Mouse (Mus musculus) cerebellum, adult 8-10 months (tissue): ENCODE measurements around the gene Chil5.
"Not testable (repeated sequence)": the region's sequence is repeated elsewhere in the genome, so short reads cannot be mapped to it uniquely, and the experiment has no call there.

ENCODE experiments used
- DNase-seq: peaks from one replicate; pipeline ENCODE4 v3.0.0; 2022

Gene Chil5

DNA sequence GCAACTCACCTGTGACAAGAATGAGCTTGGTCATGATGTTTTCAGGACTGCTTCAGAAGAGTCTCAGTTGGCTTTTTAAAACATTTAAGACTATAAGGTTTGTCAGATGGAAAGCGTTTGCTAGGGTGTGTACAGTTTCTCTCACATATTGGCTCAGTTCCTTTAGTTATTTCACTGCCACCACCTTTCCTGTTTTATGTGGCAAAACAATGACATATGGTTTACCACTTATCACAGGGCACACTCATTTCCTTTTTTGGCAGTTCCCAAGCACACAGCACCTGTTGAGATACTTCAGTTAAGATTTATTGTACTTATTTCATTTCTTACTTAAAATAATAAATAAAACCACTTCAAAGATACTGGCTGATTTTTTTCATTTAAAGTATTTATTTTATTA lies at the start of gene Chil5:
Gene Chil5, minus strand, starts transcription at position 34 of the 400 bp plus-strand sequence.
- peak; percentile 25 for DNase-seq

GRCm38 (mm10) chr3:106074824-106075223 lies 42.2 kb upstream of the Chil5 start:
- no peak for DNase-seq

DNA sequence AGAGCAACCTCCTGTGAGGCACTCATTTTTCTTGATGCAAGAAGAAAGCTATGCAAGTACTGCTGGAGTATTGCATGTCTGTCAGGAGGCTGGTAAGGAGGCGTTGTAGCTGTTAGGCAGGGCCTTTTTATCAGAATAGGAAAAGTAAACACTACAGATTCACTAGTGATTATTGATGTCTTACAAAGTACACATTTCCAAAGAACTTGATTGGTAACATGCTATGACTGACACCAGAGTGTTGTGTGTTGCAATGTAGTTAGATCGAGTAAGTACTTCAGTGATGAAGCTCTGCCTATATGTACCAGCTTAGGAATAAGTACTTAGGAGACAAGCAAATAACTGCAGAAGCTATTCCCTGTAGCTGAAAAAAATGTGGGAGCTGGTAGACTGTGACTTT lies 38.4 kb upstream of the Chil5 start:
- DNase-seq, result no peak

GRCm38 (mm10) chr3:106067707-106068106 lies 35.1 kb upstream of the Chil5 start:
- DNase-seq, result not testable (repeated sequence)

DNA sequence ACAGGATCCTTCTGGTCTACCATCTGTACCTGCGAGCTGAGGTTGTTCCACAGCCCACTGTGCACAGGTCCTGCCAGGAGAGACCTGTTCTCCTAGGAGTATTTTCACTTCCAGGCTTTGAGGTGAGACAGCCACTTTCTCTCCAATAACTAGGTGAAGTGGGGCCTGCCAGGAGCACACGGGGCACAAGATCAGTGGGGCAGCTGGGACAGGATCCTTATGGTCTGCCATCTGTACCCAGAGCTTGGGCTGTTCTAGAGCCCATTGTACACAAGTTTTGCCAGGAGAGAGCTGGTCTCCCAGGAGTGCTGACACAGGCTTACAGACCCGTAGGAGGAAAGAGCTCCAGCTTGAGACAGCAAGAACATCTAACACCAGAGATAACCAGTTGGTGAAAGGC lies 25.4 kb upstream of the Chil5 start:
- peak; percentile 28 for DNase-seq

GRCm38 (mm10) chr3:106051896-106052295 lies 19.3 kb upstream of the Chil5 start:
- no peak for DNase-seq

- DNase-seq, result no peak
These were observed 7.7 kb upstream of the Chil5 start for GRCm38 (mm10) chr3:106040306-106040705.

- DNase-seq, result no peak
These were observed 8.5 kb downstream of the Chil5 start for GRCm38 (mm10) chr3:106024135-106024534.

- DNase-seq, result peak; percentile 16
These were observed 10.8 kb downstream of the Chil5 start for GRCm38 (mm10) chr3:106021840-106022239.

DNA sequence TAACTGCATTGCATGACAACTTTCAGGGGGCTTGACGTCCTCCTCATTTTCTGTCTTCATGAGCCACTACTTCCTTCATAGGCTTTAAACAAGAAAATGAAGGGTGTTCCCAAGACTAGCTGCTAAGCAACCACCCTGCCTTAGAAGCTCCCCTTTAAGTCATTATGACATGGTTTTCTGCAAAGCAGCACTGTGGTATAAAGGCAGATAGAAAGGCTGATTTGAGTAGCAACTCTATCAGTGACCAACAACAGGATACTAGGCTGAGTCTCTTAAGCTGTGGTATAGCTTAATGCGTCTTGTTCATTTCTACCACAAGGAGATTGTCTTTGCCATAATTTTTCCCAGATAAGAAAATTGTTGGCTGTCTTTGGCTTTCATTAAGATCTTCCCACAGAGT lies 18.1 kb downstream of the Chil5 start, which contains the start of gene Pifo:
Gene Pifo, minus strand, starts transcription at position 101 of the 400 bp plus-strand sequence.
- no peak for DNase-seq

GRCm38 (mm10) chr3:106003360-106003759 lies 29.3 kb downstream of the Chil5 start:
- not testable (repeated sequence) for DNase-seq

DNA sequence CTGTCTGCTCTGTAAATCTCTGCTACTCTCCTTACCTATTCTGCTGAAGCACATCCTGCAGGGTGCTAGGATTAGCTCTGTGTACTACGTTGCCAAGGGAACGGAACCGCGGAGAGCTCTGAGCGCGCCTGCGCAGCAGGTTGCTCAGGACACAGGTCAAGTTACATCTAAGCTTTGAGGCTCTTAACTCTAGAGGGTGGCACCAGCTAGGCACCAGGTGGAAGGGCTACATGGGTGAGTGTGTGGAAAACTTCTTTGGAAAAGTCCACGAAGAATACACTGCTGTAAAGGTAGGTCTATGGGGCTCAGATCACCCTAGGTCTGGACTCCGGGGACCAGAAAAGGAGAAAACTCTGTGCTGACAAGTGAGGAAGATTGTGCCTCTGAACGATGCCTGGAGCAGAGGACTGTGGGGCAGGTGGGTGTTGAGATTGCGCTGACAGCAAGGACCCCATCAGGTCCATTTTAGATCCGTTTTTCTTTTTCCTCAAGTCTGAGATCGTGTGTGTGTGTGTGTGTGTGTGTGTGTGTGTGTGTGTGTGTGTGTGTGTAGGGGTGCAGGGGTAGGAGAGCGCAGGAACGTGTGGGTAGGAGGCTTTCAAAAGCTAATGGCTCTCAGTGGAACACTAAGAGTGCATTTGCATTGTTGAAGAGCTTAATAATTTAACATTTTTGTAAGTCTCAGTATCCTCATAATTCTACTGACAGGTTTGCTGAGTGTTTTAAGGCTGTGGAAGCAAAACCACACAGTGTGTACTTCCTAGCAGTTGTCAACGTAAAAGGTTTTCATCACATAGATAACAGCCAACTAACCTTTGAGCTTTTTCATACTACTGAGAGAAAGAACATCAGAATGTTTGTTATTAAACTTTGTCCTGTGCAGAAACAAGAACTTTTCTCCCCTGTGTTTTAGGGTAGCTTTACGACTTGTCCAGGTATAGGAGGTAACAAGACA lies 30.9 kb downstream of the Chil5 start:
- no peak for DNase-seq

DNA sequence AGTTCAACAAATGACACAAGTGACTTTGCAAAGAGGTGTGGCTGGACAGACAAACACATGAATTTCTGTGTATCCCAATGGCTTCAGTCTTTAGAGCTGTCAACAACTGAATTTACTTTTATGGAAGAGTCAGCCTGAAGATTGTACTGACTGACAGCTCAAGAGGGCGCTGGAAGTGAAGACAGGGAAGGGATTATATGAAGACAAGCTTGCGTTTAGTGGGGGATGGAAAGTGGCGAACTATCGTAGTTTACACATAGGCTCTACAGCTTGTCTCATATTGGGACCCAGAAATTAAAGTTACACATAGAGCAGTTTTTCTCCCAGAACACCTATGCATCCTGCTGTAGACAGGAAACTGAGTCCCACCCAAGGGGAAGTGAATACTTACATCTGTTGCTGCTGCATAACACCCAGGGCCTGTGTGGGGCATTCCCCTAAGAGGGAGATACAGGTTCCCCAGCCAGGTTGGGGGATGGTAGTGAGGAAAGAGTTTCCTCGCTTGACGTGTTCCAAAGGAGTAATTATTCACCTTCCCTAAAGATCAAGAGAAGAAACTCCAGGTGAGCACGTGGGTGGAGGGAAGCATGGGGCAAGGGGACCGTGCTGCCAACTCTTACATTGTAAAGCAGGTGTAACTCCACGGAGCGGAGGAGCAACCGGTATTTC lies 31.8 kb downstream of the Chil5 start:
- DNase-seq, result no peak

GRCm38 (mm10) chr3:105994730-105995129 lies 37.9 kb downstream of the Chil5 start:
- DNase-seq, result no peak

DNA sequence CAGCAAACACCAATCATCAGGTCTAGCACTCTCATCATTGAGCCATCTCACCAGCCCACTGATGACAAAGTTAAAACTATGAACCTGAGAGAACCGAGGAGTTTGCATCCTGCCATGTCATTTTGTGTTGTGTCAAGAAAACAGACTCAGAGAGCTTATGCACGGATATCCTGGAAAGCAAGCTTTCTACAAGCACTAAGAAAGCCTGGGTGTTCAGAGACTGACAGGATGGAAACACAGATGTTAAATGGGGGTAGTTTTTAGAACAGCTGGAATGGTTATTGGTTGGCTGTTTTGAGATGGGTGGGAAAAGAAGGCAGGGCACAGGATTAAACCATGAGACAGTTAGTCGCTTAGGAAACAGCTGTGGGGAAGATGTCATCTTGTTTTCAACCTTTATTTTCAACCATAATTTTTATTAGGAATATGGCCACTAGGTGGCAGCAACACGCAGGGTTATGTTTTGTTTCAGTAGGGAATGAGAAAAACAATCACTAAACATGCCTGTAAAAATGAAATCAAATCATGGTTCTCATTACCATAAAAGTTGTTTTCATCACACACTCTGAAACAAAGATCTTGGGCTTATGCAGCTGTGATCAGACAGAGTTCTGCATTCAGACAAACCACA lies 40.8 kb downstream of the Chil5 start:
- peak; percentile 45 for DNase-seq

DNA sequence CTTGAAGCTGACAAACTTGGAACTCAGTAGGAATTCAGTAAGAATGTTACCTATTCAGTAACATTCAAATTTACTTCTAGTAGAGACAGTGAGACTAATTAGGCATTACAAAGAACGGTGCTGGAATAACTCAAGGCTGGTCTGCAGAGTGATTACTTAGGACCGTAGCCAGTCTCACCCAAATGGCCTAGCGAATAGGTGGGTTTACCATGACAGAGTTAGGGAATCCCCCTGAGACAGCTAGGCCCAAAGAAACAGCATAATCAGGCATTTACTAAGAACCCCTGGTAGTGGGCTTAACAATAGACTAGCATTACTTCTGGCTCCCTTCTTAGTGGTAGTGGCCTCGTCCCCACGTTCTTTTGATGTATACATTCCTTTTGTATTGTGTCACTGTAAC lies 43.0 kb downstream of the Chil5 start:
- DNase-seq, result not testable (repeated sequence)

DNA sequence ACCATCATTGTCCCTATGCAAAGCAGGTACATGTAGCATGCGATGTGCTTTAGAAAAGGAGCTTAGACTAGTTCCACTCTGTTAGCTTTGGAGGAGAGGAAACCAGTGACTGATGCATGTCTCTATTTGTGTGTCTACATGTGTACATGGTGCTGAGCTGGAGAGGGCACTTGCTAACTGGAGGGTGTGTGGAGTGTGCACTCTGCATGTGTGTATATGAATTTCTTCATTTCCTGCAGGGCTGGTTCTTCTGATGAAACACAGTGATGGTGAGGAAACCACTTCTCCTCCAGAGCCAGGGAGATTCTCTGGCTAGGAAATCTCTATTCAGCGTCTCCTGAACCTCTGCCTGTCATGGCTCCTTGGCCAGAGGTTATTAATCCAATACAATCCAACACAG lies 58.4 kb downstream of the Chil5 start:
- DNase-seq, result no peak

DNA sequence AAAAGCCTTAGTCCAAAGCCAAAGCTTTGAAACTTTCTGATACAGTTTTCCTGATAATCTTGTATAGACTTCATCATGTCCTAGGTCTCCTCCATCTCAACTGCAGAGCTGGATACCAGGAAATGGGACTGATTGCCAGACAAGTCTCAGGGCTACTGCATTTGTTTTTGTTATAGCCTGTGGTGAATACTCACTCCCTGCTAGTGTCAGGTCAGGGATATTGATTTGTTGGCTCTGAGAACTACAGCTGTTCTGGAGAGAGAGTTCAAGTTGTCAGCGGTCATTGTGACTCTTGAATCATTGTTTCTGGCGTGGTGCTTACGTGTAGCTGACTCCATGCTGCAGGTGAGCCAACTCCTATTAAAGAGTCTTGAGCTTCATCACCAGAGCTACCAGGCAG lies 59.2 kb downstream of the Chil5 start, which contains the start of gene Ovgp1:
Gene Ovgp1, plus strand, starts transcription at position 301 of the 400 bp plus-strand sequence.
- no peak for DNase-seq

GRCm38 (mm10) chr3:105971831-105972446 lies 60.7 kb downstream of the Chil5 start:
- DNase-seq, result no peak
